Mouse (Mus musculus): Measurements from ENCODE around the gene Best1. TPM values are rescaled to one million over a fixed set of nuclear protein-coding genes. Genes with fewer than 3 reads are reported as not detected.

Best1 gene
- 0.21 TPM for polyA plus RNA-seq (2017; shearing (Covaris generic))

GRCm38 (mm10) chr19:10001206-10001969 lies at the start of gene Best1, which contains the start of gene Rab3il1:
Gene Best1, minus strand, starts transcription at chr19:10001633.
Gene Rab3il1, plus strand, starts transcription at chr19:10001669.

DNA sequence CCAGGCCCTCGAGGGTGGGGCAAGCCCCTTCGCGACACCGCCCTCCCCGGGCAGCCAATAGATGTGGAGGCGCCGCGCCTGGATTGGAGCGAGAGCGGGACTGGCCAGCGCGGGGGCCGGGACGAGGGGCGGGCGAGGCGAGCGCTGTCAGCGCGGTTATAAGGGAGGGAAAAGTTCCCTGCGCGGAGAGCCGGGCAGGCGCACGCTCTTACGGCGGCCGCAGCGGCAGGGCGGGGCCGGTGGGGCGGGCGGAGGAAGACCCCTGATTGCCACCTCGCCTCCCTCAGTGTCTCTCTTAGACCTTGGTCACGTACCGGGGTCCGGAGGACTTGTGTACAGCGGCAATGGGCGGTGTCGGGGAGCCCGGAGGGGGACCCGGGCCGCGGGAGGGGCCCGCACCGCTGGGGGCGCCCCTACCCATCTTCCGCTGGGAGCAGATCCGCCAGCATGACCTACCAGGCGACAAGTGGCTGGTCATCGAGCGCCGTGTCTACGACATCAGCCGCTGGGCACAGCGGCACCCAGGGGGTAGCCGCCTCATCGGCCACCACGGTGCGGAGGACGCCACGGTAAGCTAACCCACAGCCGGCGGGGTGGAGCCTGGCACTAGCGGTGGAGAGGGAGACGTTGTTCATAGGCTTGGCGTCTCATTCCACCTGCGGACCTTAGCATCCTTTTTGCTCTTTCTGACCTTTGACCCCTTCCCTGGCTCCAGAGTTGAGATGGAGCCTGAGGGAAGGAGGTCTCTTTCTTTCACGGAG lies 40.1 kb upstream of the Best1 start, which contains the start of gene Fads3:
Gene Fads3, plus strand, starts transcription at position 182 of the 761 bp plus-strand sequence.

DNA sequence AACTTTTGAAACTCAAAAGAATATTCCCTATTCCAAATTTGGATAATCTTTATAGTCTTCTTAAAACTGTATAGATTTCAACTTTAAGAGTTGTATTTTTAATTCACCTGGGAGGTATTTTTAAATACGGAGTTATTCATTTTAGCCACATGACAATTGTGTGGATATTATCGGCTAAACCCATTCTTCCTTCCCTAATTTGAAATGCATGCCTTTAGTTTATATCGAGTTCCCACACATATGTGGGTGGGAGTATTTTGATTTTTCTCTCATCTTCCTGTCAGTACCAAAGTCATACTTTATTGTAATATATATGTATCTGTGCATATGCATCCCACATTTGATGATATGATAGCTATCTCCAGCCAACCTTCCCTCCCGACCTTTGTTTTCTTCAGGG lies 21.2 kb downstream of the Best1 start, which contains the start of gene Fth1:
Gene Fth1, plus strand, starts transcription at position 341 of the 400 bp plus-strand sequence.

Other genes with a start within 250 kb of the Best1 start
- gene Scgb2a2, start 154.1 kb downstream of the Best1 start, polyA plus RNA-seq (2017; shearing (Covaris generic)): not detected
- gene Incenp, start 102.1 kb downstream of the Best1 start, polyA plus RNA-seq (2017; shearing (Covaris generic)): 50.6 TPM
- 1,523 TPM for gene Fth1, start 21.0 kb downstream of the Best1 start, polyA plus RNA-seq (2017; shearing (Covaris generic))
- gene Rab3il1, start within 50 bp of the Best1 start, polyA plus RNA-seq (2017; shearing (Covaris generic)): 0.21 TPM
- not detected for gene Fads3, start 39.9 kb upstream of the Best1 start, polyA plus RNA-seq (2017; shearing (Covaris generic))
- 0.26 TPM for gene Fads2, start 100.1 kb upstream of the Best1 start, polyA plus RNA-seq (2017; shearing (Covaris generic))
- 8.8 TPM for gene Fads1, start 181.3 kb upstream of the Best1 start, polyA plus RNA-seq (2017; shearing (Covaris generic))
- gene Tmem258, start 202.4 kb upstream of the Best1 start, polyA plus RNA-seq (2017; shearing (Covaris generic)): 375 TPM
- 44.6 TPM for gene Fen1, start 202.5 kb upstream of the Best1 start, polyA plus RNA-seq (2017; shearing (Covaris generic))
- not detected for gene Myrf, start 239.1 kb upstream of the Best1 start, polyA plus RNA-seq (2017; shearing (Covaris generic))